Mouse (Mus musculus) forebrain, embryonic 11.5 days (tissue): ENCODE measurements around the gene Tapbp. TPM values are rescaled to one million over a fixed set of nuclear protein-coding genes. Genes with fewer than 3 reads are reported as not detected.
A peak's percentile ranks its signal among the peaks of the same experiment; 100 is the strongest.

Experiments
- ATAC-seq: fragments of 200-750 bp; cut with Nextera tagmentation; replicated peaks from 2 replicates; pipeline ENCODE4 v1.8.0; 2017; ENCODE audit warnings: moderate TSS enrichment; ENCODE audit not compliant: low FRiP score
- DNase-seq: peaks from one replicate; pipeline ENCODE4 v3.0.0-alpha.2; 2017; ENCODE audit warnings: low spot score
- H3K27ac ChIP-seq: fragments of 300-500 bp; sonication (generic); 2 replicates; pipeline ENCODE4 v1.5.1; 2014; ENCODE audit warnings: low read depth, low read length
- H3K27me3 ChIP-seq: fragments of 300-500 bp; sonication (generic); 2 replicates; pipeline ENCODE4 v1.6.1; 2014; ENCODE audit warnings: mild to moderate bottlenecking, low read length, mixed read lengths; ENCODE audit not compliant: control insufficient read depth, insufficient read depth
- H3K36me3 ChIP-seq: fragments of 300-500 bp; sonication (generic); 2 replicates; pipeline ENCODE4 v1.6.1; 2014; ENCODE audit warnings: mild to moderate bottlenecking, low read length, moderate library complexity, mixed read lengths; ENCODE audit not compliant: control insufficient read depth, insufficient read depth
- H3K4me1 ChIP-seq: fragments of 300-500 bp; sonication (generic); replicated peaks from 2 replicates; pipeline ENCODE4 v1.6.1; 2014; ENCODE audit warnings: low read length, mixed read lengths; ENCODE audit not compliant: control insufficient read depth, insufficient read depth
- H3K4me2 ChIP-seq: fragments of 300-500 bp; sonication (generic); 2 replicates; pipeline ENCODE4 v1.6.1; 2014; ENCODE audit warnings: low read depth, mild to moderate bottlenecking, low read length, moderate library complexity, mixed read lengths; ENCODE audit not compliant: severe bottlenecking
- H3K4me3 ChIP-seq: fragments of 300-500 bp; sonication (generic); 2 replicates; pipeline ENCODE4 v1.5.1; 2014; ENCODE audit warnings: low read depth, low read length
- H3K9ac ChIP-seq: fragments of 300-500 bp; sonication (generic); 2 replicates; pipeline ENCODE4 v1.6.1; 2014; ENCODE audit warnings: low read length
- H3K9me3 ChIP-seq: fragments of 300-500 bp; sonication (generic); 2 replicates; pipeline ENCODE4 v1.6.1; 2016; ENCODE audit warnings: low read length, mixed read lengths; ENCODE audit not compliant: control insufficient read depth
- WGBS: fragments of 180-500 bp; shearing (Covaris S2); extraction: QIAGEN DNeasy Blood & Tissue Kit; methylation state at CpG from one replicate; pipeline ENCODE4 v1.1.7; 2014; 5-methylcytosine and 5-hydroxymethylcytosine counted together
- polyA plus RNA-seq: library from polyadenylated mRNA; unstranded; fragments of >200 nt; fragmentation: Nextera tagmentation; extraction: Ambion mirVana; gene quantifications from 2 replicates; pipeline ENCODE4 v1.2.1, GENCODE M21; 2014

Tapbp gene
- polyA plus RNA-seq, 1 experiment from 2014 or later: 15.5 TPM

GRCm38 (mm10) chr17:33968489-33968888 is 52.8 kb downstream of the Tapbp start:
- ATAC-seq (peak; percentile 79), DNase-seq (peak; percentile 91)
- no peak overlapping the region for H3K4me3 ChIP-seq
- no peaks in the 10 kb centered on the region for H3K4me1 ChIP-seq
- H3K27me3 ChIP-seq: no peaks in the 10 kb centered on the region
- no peaks in the 10 kb centered on the region; the same call in 1 of the 2 replicates for H3K36me3 ChIP-seq
- H3K27ac ChIP-seq: no peak overlapping the region
- WGBS: 3% methylated on average over 9 of the region's 9 CpGs
- no peak overlapping the region for H3K9ac ChIP-seq
- H3K9me3 ChIP-seq: no peaks in the 10 kb centered on the region
- 0 out of 2 replicates have a peak overlapping the region, but pooled peaks have one; percentile 5 for H3K4me2 ChIP-seq

- H3K4me2 ChIP-seq: no peak overlapping the region
- no peaks in the 10 kb centered on the region for H3K36me3 ChIP-seq
- ATAC-seq (peak; percentile 24; the same call in 1 of the 2 replicates), DNase-seq (no peak)
- no peaks in the 10 kb centered on the region for H3K9me3 ChIP-seq
- H3K9ac ChIP-seq: no peak overlapping the region
- H3K27ac ChIP-seq: no peak overlapping the region
- no peaks in the 10 kb centered on the region for H3K4me1 ChIP-seq
- 33% methylated on average over 5 of the region's 5 CpGs for WGBS
- H3K27me3 ChIP-seq: no peaks in the 10 kb centered on the region
- H3K4me3 ChIP-seq: no peak overlapping the region
Measured at GRCm38 (mm10) chr17:33968927-33969326, 53.2 kb downstream of the Tapbp start.

GRCm38 (mm10) chr17:33969394-33969793 is 53.7 kb downstream of the Tapbp start:
- H3K4me3 ChIP-seq: no peak overlapping the region
- H3K27me3 ChIP-seq: no peaks in the 10 kb centered on the region
- no peak overlapping the region for H3K9ac ChIP-seq
- WGBS: 73% methylated on average over 4 of the region's 4 CpGs
- no peak overlapping the region for H3K27ac ChIP-seq
- no peaks in the 10 kb centered on the region for H3K36me3 ChIP-seq
- no peaks in the 10 kb centered on the region for H3K9me3 ChIP-seq
- ATAC-seq: no peak
- DNase-seq: no peak
- H3K4me2 ChIP-seq: no peak overlapping the region
- H3K4me1 ChIP-seq: no peaks in the 10 kb centered on the region

- no peak overlapping the region for H3K27ac ChIP-seq
- H3K36me3 ChIP-seq: no peaks in the 10 kb centered on the region
- H3K27me3 ChIP-seq: peaks cover 6% of the 10 kb centered on the region
- 11% methylated on average over 1 of the region's 1 CpGs for WGBS
- no peak overlapping the region for H3K4me3 ChIP-seq
- DNase-seq (no peak), ATAC-seq (no peak)
- no peaks in the 10 kb centered on the region for H3K9me3 ChIP-seq
- H3K4me2 ChIP-seq: no peak overlapping the region
- H3K9ac ChIP-seq: no peak overlapping the region
- no peaks in the 10 kb centered on the region for H3K4me1 ChIP-seq
Measured at GRCm38 (mm10) chr17:33972691-33973090, 57.0 kb downstream of the Tapbp start.

- WGBS: 71% methylated on average over 3 of the region's 3 CpGs
- H3K27ac ChIP-seq: no peak overlapping the region
- no peaks in the 10 kb centered on the region for H3K9me3 ChIP-seq
- no peak overlapping the region for H3K9ac ChIP-seq
- H3K36me3 ChIP-seq: no peaks in the 10 kb centered on the region
- DNase-seq (no peak), ATAC-seq (no peak)
- no peak overlapping the region for H3K4me3 ChIP-seq
- peaks cover 6% of the 10 kb centered on the region; the same call in 1 of the 2 replicates for H3K4me1 ChIP-seq
- H3K27me3 ChIP-seq: peaks cover 15% of the 10 kb centered on the region
- H3K4me2 ChIP-seq: no peak overlapping the region
Measured at GRCm38 (mm10) chr17:33973572-33973971, 57.9 kb downstream of the Tapbp start.

DNA sequence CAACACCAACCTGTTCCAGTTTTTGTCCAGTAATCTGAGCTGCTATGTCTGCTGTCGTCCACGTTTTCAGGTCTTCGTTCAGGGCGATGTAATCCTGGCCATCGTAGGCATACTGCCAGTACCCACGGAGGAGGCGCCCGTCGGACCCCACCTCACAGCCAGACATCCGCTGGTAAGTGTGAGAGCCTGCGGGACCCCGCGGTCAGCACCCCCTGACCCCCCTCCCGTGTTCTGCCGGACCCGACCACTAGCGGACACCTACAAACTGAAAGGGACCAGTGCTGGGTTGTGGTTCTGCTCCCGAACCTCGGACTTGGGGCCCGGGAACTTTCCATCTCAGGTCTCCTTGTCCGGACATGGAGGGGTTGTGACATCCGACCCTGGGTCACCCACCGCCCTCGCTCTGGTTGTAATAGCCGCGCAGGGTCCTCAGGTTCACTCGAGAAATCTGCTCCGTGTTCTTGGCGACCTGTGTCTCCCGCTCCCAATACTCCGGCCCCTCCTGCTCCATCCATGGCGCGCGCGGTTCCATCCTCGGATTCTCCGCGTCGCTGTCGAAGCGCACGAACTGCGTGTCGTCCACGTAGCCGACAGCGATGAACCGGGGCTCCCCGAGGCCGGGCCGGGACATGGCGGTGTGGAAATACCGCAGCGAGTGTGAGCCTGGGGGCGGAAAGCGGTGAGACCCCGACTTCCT is 62.3 kb downstream of the Tapbp start:
- H3K27me3 ChIP-seq: peaks cover 31% of the 10 kb centered on the region
- H3K9ac ChIP-seq: peak overlapping the region; percentile 20
- H3K27ac ChIP-seq: no peak overlapping the region
- H3K4me1 ChIP-seq: peaks cover 8% of the 10 kb centered on the region; the same call in 1 of the 2 replicates
- no peak for DNase-seq
- 3% methylated on average over 57 of the region's 57 CpGs for WGBS
- ATAC-seq: no peak
- peak overlapping the region; percentile 54 for H3K4me2 ChIP-seq
- no peaks in the 10 kb centered on the region for H3K36me3 ChIP-seq
- H3K4me3 ChIP-seq: peak overlapping the region; percentile 31
- H3K9me3 ChIP-seq: no peaks in the 10 kb centered on the region

GRCm38 (mm10) chr17:33978631-33979031 is 62.9 kb downstream of the Tapbp start:
- Histone ChIP-seq H3K4me1 (peaks cover 8% of the 10 kb centered on the region; the same call in 1 of the 2 replicates), H3K27ac (no peak overlapping the region), H3K36me3 (no peaks in the 10 kb centered on the region), H3K27me3 (peaks cover 31% of the 10 kb centered on the region), H3K9ac (peak overlapping the region; percentile 20), H3K9me3 (no peaks in the 10 kb centered on the region), H3K4me2 (peak overlapping the region; percentile 54), H3K4me3 (peak overlapping the region; percentile 31)
- DNase-seq (no peak), ATAC-seq (no peak)
- WGBS: under 1% methylated on average over 15 of the region's 17 CpGs
